Mouse (Mus musculus) c-Kit-positive CD71-negative TER-119-negative erythroid progenitor cells, embryonic 14.5 days (primary cell): ENCODE results near the gene Ano8.

Experiments
- DNase-seq: peaks from one replicate; pipeline ENCODE4 v3.0.0-alpha.2; 2013; ENCODE audit warnings: low read depth

The Ano8 gene

GRCm38 (mm10) chr8:71470913-71471255, 14.9 kb downstream of the Ano8 start:
- no peak for DNase-seq

- no peak for DNase-seq
These were observed 15.4 kb downstream of the Ano8 start for GRCm38 (mm10) chr8:71470146-71470912.

- no peak for DNase-seq
These were observed 16.4 kb downstream of the Ano8 start for GRCm38 (mm10) chr8:71469411-71469810.

- peak; percentile 96 for DNase-seq
These were observed 16.8 kb downstream of the Ano8 start, which contains the start of gene Dda1 for GRCm38 (mm10) chr8:71468916-71469315. Dda1 (plus strand) TSS chr8:71469199.

- DNase-seq = no peak
These were observed 17.8 kb downstream of the Ano8 start for GRCm38 (mm10) chr8:71468001-71468400.

- no peak for DNase-seq
These were observed 18.6 kb downstream of the Ano8 start for GRCm38 (mm10) chr8:71467201-71467600.

- DNase-seq = no peak
These were observed 19.6 kb downstream of the Ano8 start for GRCm38 (mm10) chr8:71466198-71466597.

GRCm38 (mm10) chr8:71465733-71466132, 20.0 kb downstream of the Ano8 start:
- no peak for DNase-seq

GRCm38 (mm10) chr8:71464513-71465500, 21.0 kb downstream of the Ano8 start, which contains the start of gene Mrpl34:
Mrpl34 (plus strand) TSS chr8:71464959.
- peak; percentile 100 for DNase-seq

GRCm38 (mm10) chr8:71463188-71464033, 22.4 kb downstream of the Ano8 start, which contains the start of gene Abhd8:
Abhd8 (minus strand) TSS chr8:71463655.
- peak; percentile 86 for DNase-seq

- DNase-seq = no peak
These were observed 23.0 kb downstream of the Ano8 start for GRCm38 (mm10) chr8:71462786-71463185.

GRCm38 (mm10) chr8:71462191-71462590, 23.6 kb downstream of the Ano8 start:
- DNase-seq = no peak

- no peak for DNase-seq
These were observed 24.5 kb downstream of the Ano8 start for GRCm38 (mm10) chr8:71461152-71461840.

- no peak for DNase-seq
These were observed 25.0 kb downstream of the Ano8 start for GRCm38 (mm10) chr8:71460716-71461115.

GRCm38 (mm10) chr8:71457659-71458270, 28.0 kb downstream of the Ano8 start:
- DNase-seq = no peak

GRCm38 (mm10) chr8:71456906-71457305, 28.9 kb downstream of the Ano8 start:
- DNase-seq = no peak

- no peak for DNase-seq
These were observed 31.1 kb downstream of the Ano8 start for GRCm38 (mm10) chr8:71454668-71455067.

GRCm38 (mm10) chr8:71452669-71453068, 33.1 kb downstream of the Ano8 start:
- DNase-seq = no peak

GRCm38 (mm10) chr8:71451777-71452176, 34.0 kb downstream of the Ano8 start:
- no peak for DNase-seq

GRCm38 (mm10) chr8:71451337-71451736, 34.4 kb downstream of the Ano8 start:
- DNase-seq = no peak

- no peak for DNase-seq
These were observed 40.7 kb downstream of the Ano8 start for GRCm38 (mm10) chr8:71445096-71445495.
